In the genomic region with DNA sequence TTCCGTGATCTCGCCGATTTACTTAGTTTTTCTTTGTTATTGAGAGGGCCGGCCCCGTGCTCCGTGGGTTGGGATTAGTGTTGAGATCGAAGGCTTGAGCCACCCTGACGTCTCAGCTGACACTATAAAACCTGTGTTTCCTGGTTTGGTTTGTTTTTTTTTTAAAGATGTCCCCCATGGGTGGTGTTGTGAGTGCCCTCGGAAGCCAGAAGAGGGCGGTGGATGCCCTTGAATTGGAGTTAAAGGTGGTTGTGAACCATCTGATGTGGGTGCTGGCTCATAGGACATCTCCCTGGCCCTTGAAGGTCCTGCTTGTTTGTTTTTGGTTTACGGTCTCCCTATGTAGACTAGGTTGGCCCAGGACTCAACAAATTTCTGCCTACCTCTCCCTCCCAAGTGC, we compare ENCODE assay signal across 8 mouse cellular contexts. TPM values are rescaled to one million over a fixed set of nuclear protein-coding genes. Genes with fewer than 3 reads are reported as not detected.
A peak's percentile ranks its signal among the peaks of the same experiment; 100 is the strongest.
DNase-seq lines count a peak whose midpoint lies in the region; ATAC-seq and TF ChIP-seq lines count a peak whose summit lies in the region.

No protein-coding gene starts in this region.

- no peaks in the 10 kb centered on the region for H3K9me3 ChIP-seq in heart, embryonic 13.5 days
- no peaks in the 10 kb centered on the region for H3K9me3 ChIP-seq in ES-Bruce4 (replicated peaks; ENCODE audit: control insufficient read depth, insufficient read depth, low read length, poor library complexity, severe bottlenecking)
- no peaks in the 10 kb centered on the region for H3K9me3 ChIP-seq in forebrain, embryonic 12.5 days
- H3K9me3 ChIP-seq in liver, embryonic 15.5 days (replicated peaks) = no peaks in the 10 kb centered on the region

- H3K36me3 ChIP-seq in heart, embryonic 13.5 days = peaks cover 68% of the 10 kb centered on the region
- H3K36me3 ChIP-seq in ES-Bruce4 (ENCODE audit: control insufficient read depth, insufficient read depth, low read length, poor library complexity, severe bottlenecking) = peaks cover 32% of the 10 kb centered on the region
- peaks cover 63% of the 10 kb centered on the region for H3K36me3 ChIP-seq in forebrain, embryonic 12.5 days (replicated peaks)
- H3K36me3 ChIP-seq in liver, embryonic 15.5 days (replicated peaks) = peaks cover 59% of the 10 kb centered on the region

- DNase-seq in heart, postnatal 10 days = no peak
- no peak for DNase-seq in right cerebral cortex, postnatal 25 days
- no peak for DNase-seq in right cerebral cortex, adult 18-20 months

- no peak for TF ChIP-seq POLR2A in ES-Bruce4 (IDR thresholded peaks at IDR 0.05; ENCODE audit: insufficient read depth, low read length)

- H3K4me2 ChIP-seq in heart, embryonic 13.5 days = peak overlapping the region; percentile 97
- peak overlapping the region; percentile 67 for H3K4me2 ChIP-seq in forebrain, embryonic 12.5 days
- H3K4me2 ChIP-seq in liver, embryonic 15.5 days = peak overlapping the region; percentile 93

- peak; percentile 21 for TF ChIP-seq CTCF in ES-Bruce4 (IDR thresholded peaks at IDR 0.05; ENCODE audit: low read depth, low read length)

- whole genome bisulfite sequencing in heart, embryonic 13.5 days = 8% methylated on average over 11 of the region's 11 CpGs
- 13% methylated on average over 11 of the region's 11 CpGs for WGBS in forebrain, embryonic 12.5 days
- 8% methylated on average over 11 of the region's 11 CpGs for WGBS in liver, embryonic 15.5 days (ENCODE audit: insufficient replicate concordance)

- H3K4me1 ChIP-seq in heart, embryonic 13.5 days = peaks cover 20% of the 10 kb centered on the region
- H3K4me1 ChIP-seq in ES-Bruce4 (ENCODE audit: control insufficient read depth, insufficient read depth, low read length) = peaks cover 5% of the 10 kb centered on the region
- peaks cover 24% of the 10 kb centered on the region for H3K4me1 ChIP-seq in forebrain, embryonic 12.5 days
- peaks cover 40% of the 10 kb centered on the region for H3K4me1 ChIP-seq in liver, embryonic 15.5 days (replicated peaks)

- no peak for ATAC-seq in heart, embryonic 13.5 days (ENCODE audit: extremely low read depth, insufficient number of reproducible peaks, low FRiP score, low TSS enrichment)
- no peak for ATAC-seq in forebrain, embryonic 12.5 days (ENCODE audit: low FRiP score)
- no peak for ATAC-seq in liver, embryonic 15.5 days (ENCODE audit: insufficient read depth)
- no peak for ATAC-seq in activated CD4-positive, CD25-positive, alpha-beta regulatory T cell, adult 4 months

- peak overlapping the region; percentile 97 for H3K27ac ChIP-seq in heart, embryonic 13.5 days (replicated peaks)
- H3K27ac ChIP-seq in ES-Bruce4 (ENCODE audit: insufficient read depth, low read length) = peak overlapping the region; percentile 52
- no peak overlapping the region for H3K27ac ChIP-seq in forebrain, embryonic 12.5 days
- H3K27ac ChIP-seq in liver, embryonic 15.5 days (replicated peaks) = peak overlapping the region; percentile 95

- H3K9ac ChIP-seq in heart, embryonic 13.5 days = peak overlapping the region; percentile 96
- H3K9ac ChIP-seq in ES-Bruce4 (ENCODE audit: low read depth, poor library complexity, severe bottlenecking) = peak overlapping the region; percentile 75
- peak overlapping the region; percentile 83 for H3K9ac ChIP-seq in forebrain, embryonic 12.5 days
- H3K9ac ChIP-seq in liver, embryonic 15.5 days = peak overlapping the region; percentile 81

- H3K27me3 ChIP-seq in heart, embryonic 13.5 days (replicated peaks) = no peaks in the 10 kb centered on the region
- H3K27me3 ChIP-seq in ES-Bruce4 (ENCODE audit: control insufficient read depth, insufficient read depth, low read length, poor library complexity, severe bottlenecking) = no peaks in the 10 kb centered on the region
- no peaks in the 10 kb centered on the region for H3K27me3 ChIP-seq in forebrain, embryonic 12.5 days
- H3K27me3 ChIP-seq in liver, embryonic 15.5 days = no peaks in the 10 kb centered on the region

- intact Hi-C loops in heart, postnatal 10 days (cut with DNase I) = loop anchor here (2.0 to 5.0 kb wide), 2 partner anchors 61 to 120 kb away; a partner anchor contains a TSS

- H3K4me3 ChIP-seq in heart, embryonic 13.5 days = peak overlapping the region; percentile 100
- H3K4me3 ChIP-seq in ES-Bruce4 (ENCODE audit: low read depth, low read length) = peak overlapping the region; percentile 93
- peak overlapping the region; percentile 82 for H3K4me3 ChIP-seq in forebrain, embryonic 12.5 days (replicated peaks)
- H3K4me3 ChIP-seq in liver, embryonic 15.5 days (replicated peaks) = peak overlapping the region; percentile 78

- no peak for TF ChIP-seq EP300 in ES-Bruce4 (IDR thresholded peaks at IDR 0.05; ENCODE audit: insufficient read depth, low read depth, low read length)

RNA-seq across cellular contexts. Expression of a gene that starts 0.5 kb away (rescaled TPM):
- 399 and 477 TPM in 2 replicates for polyA plus RNA-seq in heart, embryonic 13.5 days (2015; fragmentation: Nextera tagmentation; extraction: Ambion mirVana)
- 100 to 1,000 TPM; 173 to 178 TPM for total RNA-seq in heart, postnatal 10 days (2021)
- polyA plus RNA-seq in ES-Bruce4 (2011; ENCODE audit: insufficient read depth, insufficient read length, low read depth, missing spikeins) = 370 and 395 TPM in 2 replicates
- polyA plus RNA-seq in forebrain, embryonic 12.5 days (2016; fragmentation: Nextera tagmentation; extraction: Ambion mirVana) = 416 and 423 TPM in 2 replicates
- 216 and 231 TPM in 2 replicates for polyA plus RNA-seq in liver, embryonic 15.5 days (2015; fragmentation: Nextera tagmentation; extraction: Ambion mirVana)
- 100 to 1,000 TPM; 291 to 328 TPM for polyA plus RNA-seq in activated CD4-positive, CD25-positive, alpha-beta regulatory T cell, adult 4 months (2017; shearing (Covaris generic))

RNA-seq across cellular contexts. Expression of a gene that starts 0.9 kb away (rescaled TPM):
- polyA plus RNA-seq in heart, embryonic 13.5 days (2015; fragmentation: Nextera tagmentation; extraction: Ambion mirVana) = 40.5 and 43.7 TPM in 2 replicates
- total RNA-seq in heart, postnatal 10 days (2021) = 10 to 100 TPM; 26.4 to 28.8 TPM
- 33.1 and 36.6 TPM in 2 replicates for polyA plus RNA-seq in ES-Bruce4 (2011; ENCODE audit: insufficient read depth, insufficient read length, low read depth, missing spikeins)
- 75.7 and 78.3 TPM in 2 replicates for polyA plus RNA-seq in forebrain, embryonic 12.5 days (2016; fragmentation: Nextera tagmentation; extraction: Ambion mirVana)
- 26.0 and 26.5 TPM in 2 replicates for polyA plus RNA-seq in liver, embryonic 15.5 days (2015; fragmentation: Nextera tagmentation; extraction: Ambion mirVana)
- 10 to 100 TPM; 43.7 to 51.9 TPM for polyA plus RNA-seq in activated CD4-positive, CD25-positive, alpha-beta regulatory T cell, adult 4 months (2017; shearing (Covaris generic))

RNA-seq across cellular contexts. Expression of a gene that starts 18.1 kb away (rescaled TPM):
- 0.28 and 0.73 TPM in 2 replicates for polyA plus RNA-seq in heart, embryonic 13.5 days (2015; fragmentation: Nextera tagmentation; extraction: Ambion mirVana)
- total RNA-seq in heart, postnatal 10 days (2021) = 1 to 10 TPM; 2.6 to 3.1 TPM
- 0.62 and 1.6 TPM in 2 replicates for polyA plus RNA-seq in ES-Bruce4 (2011; ENCODE audit: insufficient read depth, insufficient read length, low read depth, missing spikeins)
- 0.66 and 0.67 TPM in 2 replicates for polyA plus RNA-seq in forebrain, embryonic 12.5 days (2016; fragmentation: Nextera tagmentation; extraction: Ambion mirVana)
- polyA plus RNA-seq in liver, embryonic 15.5 days (2015; fragmentation: Nextera tagmentation; extraction: Ambion mirVana) = not detected in 2 replicates
- 1 to 10 TPM; 7.8 to 7.9 TPM for polyA plus RNA-seq in activated CD4-positive, CD25-positive, alpha-beta regulatory T cell, adult 4 months (2017; shearing (Covaris generic))

RNA-seq across cellular contexts. Expression of a gene that starts 21.0 kb away (rescaled TPM):
- 40.7 and 41.9 TPM in 2 replicates for polyA plus RNA-seq in heart, embryonic 13.5 days (2015; fragmentation: Nextera tagmentation; extraction: Ambion mirVana)
- 10 to 100 TPM; 47.7 to 50.7 TPM for total RNA-seq in heart, postnatal 10 days (2021)
- 49.1 and 67.8 TPM in 2 replicates for polyA plus RNA-seq in ES-Bruce4 (2011; ENCODE audit: insufficient read depth, insufficient read length, low read depth, missing spikeins)
- polyA plus RNA-seq in forebrain, embryonic 12.5 days (2016; fragmentation: Nextera tagmentation; extraction: Ambion mirVana) = 113 and 125 TPM in 2 replicates
- polyA plus RNA-seq in liver, embryonic 15.5 days (2015; fragmentation: Nextera tagmentation; extraction: Ambion mirVana) = 26.5 and 31.5 TPM in 2 replicates
- polyA plus RNA-seq in activated CD4-positive, CD25-positive, alpha-beta regulatory T cell, adult 4 months (2017; shearing (Covaris generic)) = 10 to 100 TPM; 16.7 to 34.3 TPM

RNA-seq across cellular contexts. Expression of a gene that starts 31.9 kb away (rescaled TPM):
- not detected in 2 replicates for polyA plus RNA-seq in heart, embryonic 13.5 days (2015; fragmentation: Nextera tagmentation; extraction: Ambion mirVana)
- total RNA-seq in heart, postnatal 10 days (2021) = not detected
- not detected in 2 replicates for polyA plus RNA-seq in ES-Bruce4 (2011; ENCODE audit: insufficient read depth, insufficient read length, low read depth, missing spikeins)
- polyA plus RNA-seq in forebrain, embryonic 12.5 days (2016; fragmentation: Nextera tagmentation; extraction: Ambion mirVana) = not detected in 2 replicates
- polyA plus RNA-seq in liver, embryonic 15.5 days (2015; fragmentation: Nextera tagmentation; extraction: Ambion mirVana) = not detected in 2 replicates
- polyA plus RNA-seq in activated CD4-positive, CD25-positive, alpha-beta regulatory T cell, adult 4 months (2017; shearing (Covaris generic)) = not detected
